Mouse (Mus musculus) ES-Bruce4 (cell line): ENCODE measurements around the gene Mogat2. TPM values are rescaled to one million over a fixed set of nuclear protein-coding genes. Genes with fewer than 3 reads are reported as not detected.

Experiments used
- H3K27ac ChIP-seq: 2 replicates; pipeline ENCODE4 v1.5.1; 2012; ENCODE audit warnings: low read length, inconsistent platforms; ENCODE audit not compliant: insufficient read depth
- H3K27me3 ChIP-seq: 2 replicates; pipeline ENCODE4 v1.6.1; 2012; ENCODE audit warnings: mild to moderate bottlenecking, low read length, inconsistent platforms; ENCODE audit not compliant: control insufficient read depth, poor library complexity, insufficient read depth, severe bottlenecking
- H3K36me3 ChIP-seq: 2 replicates; pipeline ENCODE4 v1.6.1; 2012; ENCODE audit warnings: inconsistent platforms, mild to moderate bottlenecking, low read length, moderate library complexity; ENCODE audit not compliant: control insufficient read depth, poor library complexity, insufficient read depth, severe bottlenecking
- H3K4me1 ChIP-seq: one replicate; pipeline ENCODE4 v1.8.1; 2011; ENCODE audit warnings: low read length; ENCODE audit not compliant: control insufficient read depth, insufficient read depth
- H3K4me3 ChIP-seq: 2 replicates; pipeline ENCODE4 v1.5.1; 2011; ENCODE audit warnings: low read depth, mild to moderate bottlenecking, low read length
- H3K9ac ChIP-seq: 2 replicates; pipeline ENCODE4 v1.6.1; 2012; ENCODE audit warnings: low read depth, mild to moderate bottlenecking, inconsistent platforms; ENCODE audit not compliant: poor library complexity, severe bottlenecking
- H3K9me3 ChIP-seq: replicated peaks from 2 replicates; pipeline ENCODE4 v1.6.1; 2012; ENCODE audit warnings: mild to moderate bottlenecking, low read length, inconsistent platforms; ENCODE audit not compliant: control insufficient read depth, poor library complexity, insufficient read depth, severe bottlenecking
- CTCF ChIP-seq: IDR thresholded peaks from one replicate; pipeline ENCODE4 v1.8.1; 2011; ENCODE audit warnings: low read depth, low read length
- EP300 ChIP-seq: IDR thresholded peaks from 2 replicates; pipeline ENCODE4 v1.6.1; 2011; ENCODE audit warnings: low read depth, low read length; ENCODE audit not compliant: insufficient read depth
- POLR2A ChIP-seq: IDR thresholded peaks from one replicate; pipeline ENCODE4 v1.8.1; 2011; ENCODE audit warnings: low read length; ENCODE audit not compliant: insufficient read depth
- polyA plus RNA-seq: library from polyadenylated mRNA; stranded (reverse); fragments of >200 nt; gene quantifications from 2 replicates; pipeline ENCODE4 v1.2.4, GENCODE M21; 2011; ENCODE audit warnings: low read depth; ENCODE audit not compliant: missing spikeins, insufficient read depth, insufficient read length

The Mogat2 gene
- polyA plus RNA-seq, 1 experiment, result 9.3 TPM

GRCm38 (mm10) chr7:99271630-99272029 lies 33.2 kb upstream of the Mogat2 start:
- Histone ChIP-seq H3K27me3 (0 out of 2 replicates have a peak, but pooled peaks cover 3% of the 10 kb centered on the region), H3K36me3 (no peaks in the 10 kb centered on the region), H3K4me3 (no peak overlapping the region), H3K9me3 (no peaks in the 10 kb centered on the region), H3K4me1 (no peaks in the 10 kb centered on the region), H3K27ac (no peak overlapping the region), H3K9ac (no peak overlapping the region)
- no peak for TF ChIP-seq CTCF
- no peak for TF ChIP-seq POLR2A
- no peak for TF ChIP-seq EP300

DNA sequence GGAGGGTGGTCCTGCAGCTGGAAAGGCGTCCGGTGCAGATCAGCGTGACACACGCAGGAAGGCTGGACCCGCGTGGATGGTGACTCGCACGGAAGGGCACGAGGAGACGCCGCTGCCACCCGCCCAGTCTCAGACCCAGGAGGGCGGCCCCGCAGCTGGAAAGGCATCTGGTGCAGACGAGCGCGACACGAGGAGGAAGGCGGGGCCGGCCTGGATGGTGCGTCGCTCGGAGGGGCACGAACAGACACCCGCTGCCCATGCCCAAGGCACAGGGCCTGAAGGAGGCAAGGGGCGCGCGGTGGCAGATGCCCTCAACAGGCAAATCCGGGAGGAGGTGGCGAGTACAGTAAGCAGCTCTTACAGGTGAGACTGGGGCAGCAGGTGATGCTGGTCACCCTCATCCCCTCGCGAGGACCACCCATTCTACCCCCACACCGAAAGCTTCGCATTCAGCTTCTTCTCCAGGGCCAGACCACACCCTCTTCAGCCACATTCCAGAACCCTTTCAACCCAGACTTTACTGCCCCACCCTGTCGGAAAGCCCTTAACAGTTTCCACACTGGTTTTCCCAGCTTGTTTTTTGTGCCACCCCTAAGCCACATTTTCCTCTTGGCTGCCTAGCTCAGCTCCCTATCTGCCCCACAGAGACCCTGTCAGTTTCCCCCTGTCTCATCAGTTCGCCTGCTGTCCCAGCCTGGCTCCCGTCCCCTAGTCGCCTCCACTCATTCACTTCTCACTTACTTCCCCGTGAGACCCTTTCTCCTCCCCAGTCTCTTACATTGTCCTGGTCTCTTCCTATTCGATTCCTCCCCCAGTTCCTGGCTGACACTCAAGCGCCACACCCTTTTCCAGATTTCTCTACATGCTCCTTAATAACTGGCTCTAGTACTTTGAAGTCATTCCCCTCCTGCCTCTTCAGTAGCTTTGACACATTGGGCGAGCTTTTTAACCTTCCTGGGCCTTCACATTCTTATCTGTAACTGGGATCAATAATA lies 30.8 kb upstream of the Mogat2 start:
- H3K36me3 ChIP-seq, result no peaks in the 10 kb centered on the region
- H3K27ac ChIP-seq, result no peak overlapping the region
- H3K27me3 ChIP-seq, result 0 out of 2 replicates have a peak, but pooled peaks cover 3% of the 10 kb centered on the region
- H3K9me3 ChIP-seq, result no peaks in the 10 kb centered on the region
- peak overlapping the region; percentile 58 for H3K4me3 ChIP-seq
- no peaks in the 10 kb centered on the region for H3K4me1 ChIP-seq
- no peak overlapping the region for H3K9ac ChIP-seq
- no peak for TF ChIP-seq EP300
- TF ChIP-seq CTCF, result no peak
- TF ChIP-seq POLR2A, result no peak

DNA sequence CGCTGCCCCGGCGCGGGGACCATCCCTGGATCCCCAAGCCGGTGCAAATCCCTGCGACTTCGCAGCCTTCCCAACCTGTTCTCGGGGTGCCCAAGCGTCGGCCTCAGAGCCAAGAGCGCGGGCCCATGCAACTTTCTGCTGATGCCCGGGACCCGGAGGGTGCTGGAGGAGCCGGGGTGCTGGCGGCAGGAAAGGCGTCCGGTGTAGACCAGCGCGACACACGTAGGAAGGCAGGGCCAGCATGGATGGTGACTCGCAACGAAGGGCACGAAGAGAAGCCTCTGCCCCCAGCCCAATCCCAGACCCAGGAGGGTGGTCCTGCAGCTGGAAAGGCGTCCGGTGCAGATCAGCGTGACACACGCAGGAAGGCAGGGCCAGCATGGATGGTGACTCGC lies 30.1 kb upstream of the Mogat2 start:
- Histone ChIP-seq H3K9me3 (no peaks in the 10 kb centered on the region), H3K27me3 (0 out of 2 replicates have a peak, but pooled peaks cover 3% of the 10 kb centered on the region), H3K9ac (no peak overlapping the region), H3K27ac (no peak overlapping the region), H3K36me3 (no peaks in the 10 kb centered on the region), H3K4me1 (no peaks in the 10 kb centered on the region), H3K4me3 (peak overlapping the region; percentile 58)
- no peak for TF ChIP-seq POLR2A
- TF ChIP-seq CTCF, result no peak
- TF ChIP-seq EP300, result no peak

DNA sequence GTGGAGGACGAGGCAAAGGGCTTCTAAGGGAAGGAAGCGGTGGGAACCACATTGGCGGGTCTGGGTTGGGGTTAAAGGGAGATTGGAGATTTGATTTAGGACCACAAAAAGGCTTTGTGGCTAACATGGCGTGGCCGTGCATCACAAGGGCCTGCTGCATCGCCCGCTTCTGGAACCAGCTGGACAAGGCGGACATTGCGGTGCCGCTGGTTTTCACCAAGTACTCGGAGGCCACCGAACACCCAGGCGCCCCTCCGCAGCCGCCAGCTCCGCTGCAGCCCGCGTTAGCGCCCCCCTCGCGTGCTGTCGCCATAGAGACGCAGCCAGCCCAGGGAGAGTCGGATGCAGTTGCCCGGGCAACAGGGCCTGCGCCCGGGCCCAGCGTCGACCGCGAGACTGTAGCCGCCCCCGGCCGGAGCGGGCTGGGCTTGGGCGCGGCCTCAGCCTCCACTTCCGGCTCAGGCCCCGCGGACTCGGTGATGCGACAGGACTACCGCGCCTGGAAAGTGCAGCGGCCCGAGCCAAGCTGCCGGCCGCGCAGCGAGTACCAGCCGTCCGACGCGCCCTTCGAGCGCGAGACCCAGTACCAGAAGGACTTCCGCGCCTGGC lies 29.6 kb upstream of the Mogat2 start:
- H3K9me3 ChIP-seq, result no peaks in the 10 kb centered on the region
- no peak overlapping the region for H3K27ac ChIP-seq
- H3K9ac ChIP-seq, result no peak overlapping the region
- 0 out of 2 replicates have a peak, but pooled peaks cover 3% of the 10 kb centered on the region for H3K27me3 ChIP-seq
- peak overlapping the region; percentile 58 for H3K4me3 ChIP-seq
- H3K4me1 ChIP-seq, result no peaks in the 10 kb centered on the region
- TF ChIP-seq EP300 (no peak), CTCF (no peak), POLR2A (no peak)
- no peaks in the 10 kb centered on the region for H3K36me3 ChIP-seq

GRCm38 (mm10) chr7:99267251-99267896 lies 29.0 kb upstream of the Mogat2 start, which contains the start of gene Map6:
TSS of gene Map6 (plus strand) at chr7:99267447.
- H3K9me3 ChIP-seq, result no peaks in the 10 kb centered on the region
- H3K27ac ChIP-seq, result no peak within 1 kb of the TSS
- no peak for TF ChIP-seq POLR2A
- TF ChIP-seq EP300, result no peak
- no peak for TF ChIP-seq CTCF
- 0 out of 2 replicates have a peak, but pooled peaks cover 3% of the 10 kb centered on the region for H3K27me3 ChIP-seq
- no peaks in the 10 kb centered on the region for H3K4me1 ChIP-seq
- H3K4me3 ChIP-seq, result peak within 1 kb of the TSS; percentile 58
- no peaks in the 10 kb centered on the region for H3K36me3 ChIP-seq
- H3K9ac ChIP-seq, result no peak within 1 kb of the TSS
